Mouse (Mus musculus) ES-Bruce4 (cell line): ENCODE data around the gene Barx2.

Experiments used
- CTCF ChIP-seq: IDR thresholded peaks from one replicate; pipeline ENCODE4 v1.8.1; 2011; ENCODE audit warnings: low read depth, low read length
- EP300 ChIP-seq: IDR thresholded peaks from 2 replicates; pipeline ENCODE4 v1.6.1; 2011; ENCODE audit warnings: low read depth, low read length; ENCODE audit not compliant: insufficient read depth
- POLR2A ChIP-seq: IDR thresholded peaks from one replicate; pipeline ENCODE4 v1.8.1; 2011; ENCODE audit warnings: low read length; ENCODE audit not compliant: insufficient read depth

GRCm38 (mm10) chr9:31958120-31958519 lies 44.9 kb upstream of the Barx2 start:
- TF ChIP-seq EP300 (no peak), CTCF (no peak), POLR2A (no peak)
